Mouse (Mus musculus): Measurements from ENCODE around the gene Serinc5.
"Not testable (repeated sequence)": the region's sequence is repeated elsewhere in the genome, so short reads cannot be mapped to it uniquely, and the experiment has no call there.

The Serinc5 gene

DNA sequence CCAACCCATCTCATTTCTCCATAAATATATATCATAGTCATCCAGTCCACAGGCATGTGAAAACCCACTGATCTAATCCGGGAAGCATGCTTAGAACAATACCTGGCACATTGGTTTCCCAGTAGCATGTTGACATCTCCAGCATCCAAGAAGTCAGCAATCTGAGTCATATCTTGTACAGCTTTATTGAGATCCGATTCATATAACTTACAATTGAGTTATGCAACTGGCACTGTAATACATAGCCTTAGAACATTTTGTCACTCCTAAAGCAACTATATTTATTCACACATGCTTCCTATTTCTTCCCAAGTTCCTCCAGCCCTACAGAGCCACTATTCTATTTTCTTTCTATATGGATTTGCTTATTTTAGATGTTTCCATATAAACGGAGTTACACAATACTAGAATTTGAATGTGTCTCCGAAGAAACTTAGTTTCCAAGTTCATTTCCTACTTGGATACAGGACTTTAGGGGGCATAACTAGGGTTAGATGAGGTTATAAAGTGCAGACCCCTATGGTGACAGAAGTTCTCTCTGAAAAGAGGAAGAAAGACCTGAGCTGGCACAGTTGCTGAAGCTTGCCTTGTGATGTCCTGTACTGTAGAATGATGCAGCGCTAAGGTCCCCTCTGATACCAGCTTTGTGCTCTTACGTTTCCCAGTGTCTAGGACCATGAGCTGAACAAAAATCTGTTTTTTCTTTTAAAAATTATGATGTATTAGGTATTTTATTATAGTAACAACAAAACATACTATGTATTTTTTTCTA is 57.5 kb downstream of the Serinc5 start:
- DNase-seq: no peak

DNA sequence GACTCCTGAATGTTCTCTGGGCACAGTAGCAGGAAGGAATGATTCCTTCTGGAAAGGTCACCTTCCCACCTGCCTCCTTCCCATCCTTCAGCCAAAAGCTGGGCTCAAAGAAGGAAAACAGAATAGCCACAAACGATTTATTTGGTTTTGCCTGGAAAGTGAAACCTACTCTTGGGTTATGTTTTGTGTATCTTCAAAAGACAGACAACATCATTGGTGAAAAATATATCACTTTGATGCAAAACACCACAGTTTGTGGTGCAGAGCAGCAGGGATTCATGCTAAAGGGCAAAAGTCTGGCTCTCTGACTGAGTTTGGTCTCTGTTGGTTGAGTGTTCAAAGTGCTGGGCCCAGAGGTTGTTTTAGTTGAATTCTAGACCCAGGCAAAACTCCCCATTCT is 60.8 kb downstream of the Serinc5 start:
- DNase-seq: no peak

DNA sequence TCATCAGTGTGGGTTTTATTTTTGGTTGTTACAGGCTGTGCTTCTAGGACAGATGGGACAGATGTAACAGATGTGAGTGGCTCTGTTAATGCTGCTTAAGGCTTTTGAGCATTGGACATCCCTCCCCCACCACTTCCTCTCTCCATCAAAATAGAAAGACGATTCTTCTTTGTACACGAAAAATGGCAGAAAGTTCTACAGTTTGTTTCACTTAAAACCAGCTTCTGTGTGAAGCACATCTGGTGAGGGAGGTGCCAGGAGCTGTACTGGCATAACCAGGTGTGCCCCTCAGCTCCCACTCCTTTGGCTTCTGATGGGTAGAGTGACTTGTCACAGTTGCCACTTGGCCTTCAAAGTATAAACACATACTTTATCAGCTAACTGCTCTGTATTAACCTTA is 63.8 kb downstream of the Serinc5 start:
- DNase-seq: no peak

DNA sequence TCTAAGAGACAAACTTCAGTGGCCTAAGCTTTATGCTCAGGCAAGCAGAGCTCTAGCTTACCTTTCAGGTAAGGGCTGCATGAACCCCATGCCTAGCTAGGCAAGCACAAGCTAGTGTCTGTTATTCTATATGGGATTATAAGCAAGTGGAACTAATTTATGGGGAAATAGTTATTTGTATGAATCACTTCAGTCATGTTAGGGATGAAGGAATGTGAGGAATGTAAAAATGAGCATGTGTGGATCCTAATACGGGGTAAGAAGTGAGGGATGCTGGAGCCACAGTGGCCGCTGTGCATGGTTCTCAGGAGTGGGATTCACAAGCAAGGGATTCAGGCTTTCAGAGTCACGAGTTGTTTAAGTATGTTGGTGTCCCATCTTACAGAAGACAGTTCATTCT is 64.4 kb downstream of the Serinc5 start:
- no peak for DNase-seq

DNA sequence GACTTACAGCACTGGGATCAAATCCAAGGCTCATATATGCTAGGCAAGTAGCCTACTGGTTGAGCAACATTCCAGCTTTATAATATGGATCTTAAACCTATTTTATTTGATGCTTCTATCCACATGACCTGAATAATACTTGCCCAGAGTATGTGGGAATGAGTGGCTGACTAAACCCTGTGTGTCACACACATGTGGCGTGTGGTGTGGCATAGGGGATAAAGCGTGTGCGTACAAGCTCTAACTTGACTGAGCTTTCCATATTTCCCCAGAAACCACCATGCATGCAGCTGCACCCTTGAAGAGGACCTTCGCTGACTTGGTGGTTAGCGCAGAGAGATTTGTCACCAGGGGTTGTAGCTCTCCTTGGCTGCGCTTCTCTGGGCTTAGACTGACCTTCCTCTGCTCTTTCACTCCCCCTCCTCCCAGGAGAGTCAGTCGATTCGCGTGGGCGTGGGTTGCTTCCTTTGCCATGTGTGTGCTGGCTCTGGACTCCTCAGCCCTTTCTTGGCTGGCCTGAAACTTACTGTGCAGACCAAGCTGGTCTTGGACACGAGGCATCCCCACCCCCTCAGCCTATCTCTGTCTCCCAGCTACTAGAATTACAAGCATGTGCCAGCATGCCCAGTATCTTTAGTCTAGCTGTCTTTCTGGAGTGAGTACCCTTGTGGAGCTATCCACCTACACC is 65.2 kb downstream of the Serinc5 start:
- DNase-seq: peak; percentile 36

DNA sequence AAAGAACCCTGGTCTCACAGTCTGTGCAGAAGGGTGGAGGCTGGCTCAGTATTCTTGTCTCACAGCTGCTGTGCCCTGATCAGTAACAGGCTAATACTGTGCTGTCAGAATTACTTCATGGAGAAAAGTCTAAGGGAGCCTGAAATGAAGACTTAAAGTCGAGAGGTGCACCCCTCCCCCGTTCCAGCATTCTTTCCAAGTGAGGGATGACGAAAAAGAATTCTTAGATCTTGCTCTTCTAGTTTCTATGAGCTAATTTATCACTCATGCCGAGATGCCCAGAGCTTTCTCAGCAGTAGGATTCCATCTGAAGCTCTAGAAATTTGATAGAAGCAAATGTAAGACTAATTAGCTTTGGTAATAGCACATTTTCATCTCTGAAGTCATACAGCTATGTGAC is 66.8 kb downstream of the Serinc5 start:
- no peak for DNase-seq

DNA sequence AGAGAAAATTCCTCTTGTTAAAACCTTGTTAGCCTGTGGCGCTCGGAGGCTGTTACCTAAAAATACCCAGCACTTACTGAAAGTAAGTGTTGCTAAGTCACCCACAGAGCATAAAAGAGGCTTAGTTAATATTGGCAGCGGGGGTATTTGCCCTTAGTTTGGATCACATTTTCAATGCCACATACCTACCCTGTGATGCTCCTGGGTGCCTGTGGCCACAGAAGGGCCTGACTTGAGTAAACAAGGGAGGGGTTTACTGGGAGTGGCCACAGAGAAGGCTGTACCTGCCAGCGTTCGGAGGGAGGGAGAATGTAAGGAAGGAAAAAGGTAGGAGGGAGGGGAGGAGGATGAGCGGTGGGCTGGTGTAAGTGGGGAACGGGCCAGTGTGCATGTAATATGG is 68.8 kb downstream of the Serinc5 start:
- no peak for DNase-seq

DNA sequence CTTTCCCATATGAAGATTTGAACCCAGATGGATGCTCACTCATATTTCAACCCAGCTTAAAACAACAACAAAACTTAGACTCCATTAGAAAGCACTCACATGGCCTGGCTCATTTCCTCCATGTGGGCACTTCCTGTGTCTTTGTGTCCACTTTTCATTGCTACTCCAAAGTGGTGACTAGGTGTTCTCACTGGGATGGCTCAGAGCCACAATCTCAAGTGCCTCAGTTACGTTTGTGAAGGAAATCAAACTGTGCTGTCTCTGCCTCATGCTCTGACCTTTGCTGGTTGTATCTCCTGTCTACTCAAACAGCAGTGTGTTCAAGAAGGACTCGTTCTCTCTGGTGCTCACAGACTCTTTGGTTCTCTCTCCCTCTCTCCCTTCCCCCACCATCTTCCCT is 70.7 kb downstream of the Serinc5 start:
- DNase-seq: no peak

DNA sequence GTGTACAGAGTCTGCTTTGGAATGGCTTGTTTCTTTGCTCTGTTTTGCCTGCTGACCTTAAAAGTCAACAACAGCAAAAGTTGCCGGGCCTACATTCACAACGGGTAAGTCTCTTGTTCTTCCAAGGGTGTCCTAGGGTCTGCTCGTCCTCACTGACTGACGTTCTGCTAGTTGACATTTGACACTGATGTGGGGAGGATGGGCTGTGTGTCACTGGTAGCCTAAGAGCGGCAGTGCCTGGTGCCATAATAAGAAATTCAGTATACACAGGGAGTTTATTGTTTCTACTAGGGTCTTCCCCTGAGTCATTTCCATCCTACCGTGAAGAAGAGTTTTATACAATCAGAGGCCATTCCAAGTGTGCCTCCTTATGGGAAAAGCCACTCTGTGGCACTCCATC is 71.9 kb downstream of the Serinc5 start:
- DNase-seq: no peak

DNA sequence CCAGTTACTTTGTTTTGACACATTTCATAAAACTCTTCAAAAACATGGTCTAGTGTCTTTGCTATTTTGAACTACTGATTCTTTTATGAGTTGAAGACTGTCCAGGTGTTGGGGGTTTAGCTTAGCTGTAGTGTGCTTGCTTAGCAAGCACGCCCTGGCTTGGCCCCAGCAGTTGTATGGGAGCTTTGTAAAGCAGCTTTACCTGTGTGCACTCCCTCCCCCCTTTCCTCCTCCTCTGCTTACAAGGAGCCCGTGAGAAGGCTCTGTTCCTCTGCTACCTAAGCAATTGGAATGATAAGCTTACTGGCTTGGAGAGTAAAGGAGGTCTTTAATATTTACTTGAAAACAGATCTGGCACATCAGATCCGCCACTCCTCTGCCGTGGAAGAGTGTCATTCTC is 72.6 kb downstream of the Serinc5 start:
- no peak for DNase-seq

DNA sequence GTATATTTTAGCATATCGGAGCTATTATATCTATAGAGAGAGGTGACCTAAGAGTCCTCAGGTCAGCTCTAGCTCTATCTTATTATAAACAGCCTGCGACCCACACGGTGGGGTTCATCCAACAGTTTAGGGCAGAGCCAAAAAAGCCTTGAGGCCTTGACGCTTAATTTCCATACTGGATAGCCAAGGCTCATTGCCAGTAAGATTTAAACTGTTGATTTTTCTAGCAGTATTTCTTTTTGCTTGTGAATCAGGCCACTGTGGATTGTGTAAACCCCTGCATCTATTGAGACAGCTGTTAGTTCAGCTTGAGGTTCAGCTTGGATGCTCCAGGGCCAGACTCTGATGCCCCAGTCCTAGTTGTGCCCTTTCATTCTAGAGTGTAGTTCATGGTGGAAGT is 73.4 kb downstream of the Serinc5 start:
- DNase-seq: no peak

DNA sequence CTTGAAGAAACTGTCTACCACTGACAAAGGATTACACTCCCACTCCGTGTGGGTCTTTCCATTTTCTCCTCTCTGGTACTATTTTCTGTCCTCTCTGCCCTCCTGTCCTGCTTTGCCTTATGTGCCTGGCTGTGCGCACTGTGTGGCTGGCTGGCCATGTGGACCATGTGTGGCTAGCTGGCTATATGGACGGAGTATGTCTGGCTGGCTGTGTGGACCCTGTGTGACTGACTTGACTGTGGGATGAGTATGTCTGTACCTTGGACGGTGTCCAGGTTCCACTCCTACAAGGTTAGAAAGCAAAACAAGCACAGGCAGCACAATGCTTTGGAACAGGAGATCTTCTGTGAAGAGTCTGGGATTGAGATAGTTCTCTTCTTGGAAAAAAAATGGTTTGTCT is 74.4 kb downstream of the Serinc5 start:
- no peak for DNase-seq

DNA sequence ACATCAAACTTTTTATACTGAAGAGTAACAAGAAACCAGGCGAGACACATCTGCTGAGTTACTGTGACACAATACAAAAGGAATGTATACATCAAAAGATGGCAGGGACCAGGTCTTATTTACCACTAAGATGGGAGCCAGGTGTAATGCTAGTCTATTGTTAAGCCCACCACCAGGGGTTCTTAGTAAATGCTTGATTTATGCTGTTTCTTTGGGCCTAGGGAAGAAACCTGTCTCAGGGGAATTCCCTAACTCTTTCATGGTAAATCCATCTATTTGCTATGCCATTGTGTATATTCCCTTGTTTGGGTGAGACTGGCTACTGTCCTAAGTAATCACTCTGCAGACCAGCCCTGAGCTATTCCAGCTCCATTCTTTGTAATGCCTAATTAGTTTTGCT is 76.3 kb downstream of the Serinc5 start:
- DNase-seq: not testable (repeated sequence)

DNA sequence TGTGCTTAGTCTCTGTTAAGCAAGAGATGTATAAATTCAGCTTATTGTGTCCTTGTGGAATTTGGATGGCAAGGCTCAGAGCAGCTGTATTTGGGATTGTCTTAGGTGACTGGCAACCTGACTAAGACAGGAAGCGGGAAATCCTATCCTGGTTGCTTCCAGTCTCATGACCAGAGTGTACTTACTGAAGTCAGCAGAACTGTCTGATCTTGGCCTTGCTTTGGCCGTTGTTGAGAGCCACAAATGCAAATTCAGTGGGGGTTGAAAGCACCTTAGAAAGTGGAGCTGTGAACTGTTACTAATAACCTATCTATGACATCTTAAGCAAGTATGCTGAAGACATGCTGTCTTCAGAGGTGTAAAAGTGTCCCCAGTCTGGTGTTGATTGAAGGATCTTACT is 78.2 kb downstream of the Serinc5 start:
- no peak for DNase-seq

DNA sequence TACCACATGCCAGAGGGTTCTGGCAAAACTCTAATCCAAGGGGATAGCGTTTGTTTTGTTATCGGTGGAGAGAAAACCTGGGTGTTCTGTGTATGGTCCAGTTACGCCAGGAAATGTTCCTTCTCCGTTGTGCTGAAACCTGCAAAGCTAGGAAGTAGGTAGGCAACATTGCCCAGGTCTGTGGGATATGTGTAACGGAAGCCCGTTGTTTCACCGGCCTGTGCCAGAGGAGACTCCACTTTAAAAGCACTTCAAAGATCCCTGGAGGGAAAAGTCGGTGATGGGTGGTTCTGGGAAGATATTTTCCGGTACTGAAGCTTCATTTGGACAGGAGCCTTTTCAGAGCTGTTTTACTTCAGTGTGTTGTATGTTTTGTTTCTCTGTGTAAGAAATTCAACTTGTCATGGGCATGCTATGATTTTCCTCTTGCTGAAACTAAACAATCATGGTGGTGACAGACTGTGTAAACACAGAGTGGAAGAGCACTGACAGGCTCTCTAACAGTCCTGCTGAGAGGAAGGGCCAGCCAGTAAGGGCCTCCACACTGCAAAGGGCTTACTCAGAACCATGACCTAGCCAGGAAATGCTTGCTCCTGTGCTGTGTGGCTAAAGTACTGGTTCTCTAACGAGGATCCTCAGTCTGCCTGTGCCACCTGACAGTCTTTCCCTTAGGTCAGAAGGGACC is 83.1 kb downstream of the Serinc5 start:
- DNase-seq: no peak

DNA sequence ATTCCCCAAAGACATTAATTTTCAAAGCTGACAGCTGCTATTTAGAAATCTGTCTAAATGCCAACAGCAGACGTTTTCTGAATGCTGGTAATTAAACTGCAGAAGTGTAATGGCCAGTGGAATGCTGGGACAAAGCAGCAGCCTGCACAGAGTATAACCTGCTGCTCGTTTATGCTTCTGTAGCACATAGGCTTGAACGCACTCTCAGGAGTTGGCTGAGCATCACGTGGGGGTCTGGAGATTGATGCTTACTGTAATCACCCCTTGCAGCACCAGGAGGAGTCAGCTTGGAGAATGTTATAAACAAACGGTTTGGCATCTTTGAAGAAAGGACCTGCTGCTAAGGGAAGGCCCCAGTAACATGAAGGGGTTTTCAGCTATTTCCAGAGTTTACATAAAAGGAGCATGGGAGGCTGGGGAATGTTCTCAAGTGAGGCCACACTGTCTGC is 85.6 kb downstream of the Serinc5 start:
- DNase-seq: no peak

DNA sequence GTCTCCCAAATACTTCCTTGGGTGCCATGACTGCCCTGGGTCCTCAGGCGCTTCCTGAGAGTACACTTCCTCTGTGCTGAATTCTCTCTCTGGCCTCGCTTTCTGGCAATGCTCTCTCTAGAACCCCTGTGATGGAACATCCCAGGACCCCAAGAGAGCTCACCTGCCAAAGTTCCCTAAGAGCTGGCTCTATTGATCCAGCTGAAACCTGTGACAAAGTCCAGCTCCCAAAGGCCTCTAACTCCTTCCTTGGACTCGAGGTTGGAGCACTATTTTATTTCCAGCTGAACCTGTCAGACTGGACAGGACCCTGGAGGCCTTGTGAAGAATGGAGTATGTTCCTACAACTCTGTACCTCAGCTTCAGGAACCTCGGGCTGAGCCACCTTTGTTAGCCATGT is 86.2 kb downstream of the Serinc5 start:
- DNase-seq: no peak

DNA sequence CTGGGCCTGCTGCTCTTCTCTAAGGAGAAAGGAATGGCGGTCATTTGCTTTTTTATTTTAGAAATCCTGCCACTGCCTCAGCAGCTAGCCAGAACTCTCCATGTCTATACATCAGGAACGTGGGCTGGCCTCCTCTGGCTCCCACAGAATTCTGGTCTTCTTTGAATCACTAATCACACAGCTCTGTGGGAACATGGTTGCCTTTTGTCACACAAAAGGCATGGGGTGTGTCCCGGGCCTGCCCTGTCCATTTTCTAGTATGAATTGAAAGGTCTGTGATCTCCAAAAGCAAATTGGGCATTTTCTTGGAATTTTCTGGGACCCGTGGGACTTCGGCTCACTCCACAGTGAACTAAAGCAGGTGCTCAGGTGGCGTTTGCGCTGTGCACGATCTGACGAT is 87.9 kb downstream of the Serinc5 start:
- no peak for DNase-seq

DNA sequence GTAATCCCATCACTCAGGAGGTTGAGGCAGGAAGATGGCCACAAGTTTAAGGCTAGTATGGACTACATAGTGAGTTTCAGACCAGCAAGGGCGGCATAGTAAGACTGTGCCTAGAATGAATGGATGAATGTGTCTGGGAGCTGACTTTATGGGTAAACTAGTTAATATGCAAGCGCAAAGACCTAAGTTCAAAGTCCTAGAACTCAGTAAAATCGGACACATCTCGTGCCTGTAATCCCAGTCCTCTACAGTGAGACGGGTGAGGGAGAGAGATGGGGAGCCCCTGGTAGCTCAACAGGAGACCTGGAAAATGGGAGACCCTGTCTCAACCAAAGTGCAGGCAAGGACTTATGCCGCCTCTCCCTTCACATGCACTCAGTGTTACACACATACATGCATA is 88.5 kb downstream of the Serinc5 start:
- DNase-seq: no peak

DNA sequence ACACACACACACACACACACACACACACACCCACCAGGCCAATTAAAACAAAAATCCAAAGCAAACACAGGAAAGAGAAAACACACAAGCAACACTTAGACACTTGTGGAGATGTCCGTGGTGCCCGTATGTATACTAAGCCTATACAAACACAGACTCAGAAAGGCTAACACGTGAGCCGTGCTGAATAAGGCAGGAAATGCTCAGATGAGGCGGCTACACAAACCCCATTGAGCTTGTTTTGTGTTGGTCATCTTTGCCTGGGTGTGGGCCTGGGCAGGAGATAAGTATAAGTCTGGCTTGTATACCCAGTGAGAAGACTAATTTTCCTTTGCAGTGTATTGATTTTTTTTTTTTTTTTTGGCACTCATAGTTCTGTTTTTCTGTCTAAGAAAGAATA is 91.1 kb downstream of the Serinc5 start:
- DNase-seq: no peak

DNA sequence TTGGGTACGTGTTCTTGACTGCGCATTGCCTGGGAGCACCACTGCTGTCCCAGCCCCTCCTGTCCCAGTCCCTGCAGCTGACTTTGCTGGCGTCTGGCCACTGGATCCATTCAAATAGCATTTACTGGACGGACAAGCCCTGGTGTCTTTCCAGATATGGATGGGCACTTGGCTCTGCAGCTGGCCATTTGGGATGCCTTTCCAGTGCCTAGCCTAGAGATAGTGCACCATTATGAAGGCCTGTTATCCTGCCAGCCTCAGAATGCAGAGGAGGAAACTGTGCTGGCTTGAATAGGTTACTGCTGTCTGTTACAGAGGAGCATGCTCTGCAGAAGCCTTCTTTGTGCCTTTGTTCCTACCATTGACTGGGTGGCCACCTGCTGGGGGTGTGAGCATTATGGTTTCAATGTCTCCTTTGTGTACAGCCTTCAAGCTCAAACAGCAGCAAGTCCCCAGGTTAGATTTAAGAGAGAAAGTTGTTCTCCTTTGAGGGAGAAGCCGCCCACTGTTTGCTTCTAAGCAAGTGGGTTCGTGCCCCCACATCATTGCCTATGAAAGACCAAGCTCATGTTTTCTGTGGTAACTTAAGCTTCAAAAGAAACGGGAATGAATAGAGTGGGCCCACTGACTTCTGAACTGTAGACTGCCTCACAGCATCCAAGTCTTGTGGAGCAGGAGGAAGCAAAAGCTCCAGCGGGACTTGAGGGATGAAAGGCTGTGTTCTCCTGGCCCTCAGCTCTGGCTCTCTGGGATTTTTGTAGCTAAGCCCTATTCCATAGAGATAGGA is 92.5 kb downstream of the Serinc5 start:
- peak; percentile 38 for DNase-seq

DNA sequence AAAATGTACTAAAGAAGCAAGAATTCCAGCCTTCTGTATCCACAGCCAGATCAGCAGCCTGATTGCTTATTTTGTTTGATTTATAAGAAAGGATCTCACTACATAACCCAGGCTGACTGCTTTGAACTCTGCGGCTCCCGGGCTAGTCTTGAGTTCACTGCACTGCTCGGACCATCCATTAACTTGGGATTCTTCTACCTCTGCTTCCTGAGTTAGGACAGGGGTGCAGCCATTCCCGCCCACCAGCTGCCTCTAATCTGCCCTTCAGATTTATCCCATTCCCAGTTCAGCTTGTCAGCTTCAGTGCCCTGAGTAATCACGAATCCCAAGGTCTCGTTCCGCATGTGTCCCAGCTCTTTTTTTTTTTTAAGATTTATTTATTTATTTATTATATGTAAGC is 93.3 kb downstream of the Serinc5 start:
- peak; percentile 31 for DNase-seq

DNA sequence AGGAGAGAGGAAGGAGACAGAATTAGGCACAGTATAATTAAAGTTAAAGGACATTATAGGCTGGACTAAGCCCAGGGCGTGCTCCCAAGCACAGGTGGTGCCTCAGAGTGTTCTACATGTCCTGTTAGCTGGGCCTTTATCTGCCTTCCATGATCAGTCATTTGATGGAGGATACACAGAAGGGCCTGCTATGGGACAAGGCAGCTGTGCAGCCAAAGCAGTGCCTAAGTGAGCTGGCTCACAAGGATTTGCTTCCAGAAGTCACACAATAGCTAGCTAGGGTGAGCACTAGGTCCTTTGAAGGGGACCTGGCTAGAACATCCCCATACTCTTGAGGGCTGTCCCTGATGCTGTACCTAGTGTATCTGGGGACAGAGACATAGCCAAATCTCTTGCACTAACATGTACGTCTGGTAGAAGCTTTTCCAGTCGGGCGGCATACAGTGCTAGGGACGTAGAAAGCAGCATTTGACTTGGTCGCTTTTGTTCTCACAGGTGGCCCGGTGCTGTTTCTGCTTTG is 94.2 kb downstream of the Serinc5 start:
- no peak for DNase-seq
